Mouse (Mus musculus) MEL (cell line): ENCODE data around the gene Tnf. TPM values are rescaled to one million over a fixed set of nuclear protein-coding genes. Genes with fewer than 3 reads are reported as not detected.

Experiments
- DNase-seq: peaks from one replicate; pipeline ENCODE4 v3.0.0; 2011; ENCODE audit warnings: low read depth, low spot score
- H3K27ac ChIP-seq: 2 replicates; pipeline ENCODE4 v1.5.1; 2012; ENCODE audit warnings: low read depth, mild to moderate bottlenecking, control low read depth, low read length, moderate library complexity; ENCODE audit not compliant: control insufficient read depth
- H3K27me3 ChIP-seq, 2 experiments: fragments of 150-350 bp in 1 of 2; sonication (generic) in 1 of 2; 2 replicates each; pipeline ENCODE4 v1.6.1; 2012; ENCODE audit warnings: low read length in 2 of 2, mild to moderate bottlenecking in 2 of 2, improper control_type of control experiment in 1 of 2, moderate library complexity in 1 of 2; ENCODE audit not compliant: insufficient read depth in 2 of 2, control insufficient read depth in 1 of 2
- H3K36me3 ChIP-seq, 2 experiments: 2 replicates each; pipeline ENCODE4 v1.6.1; 2012 to 2014; ENCODE audit warnings: low read length in 2 of 2, improper control_type of control experiment in 1 of 2, inconsistent platforms in 1 of 2, mild to moderate bottlenecking in 1 of 2; ENCODE audit not compliant: insufficient read depth in 2 of 2, control insufficient read depth in 1 of 2
- H3K4me1 ChIP-seq, 2 experiments: fragments of 150-350 bp in 1 of 2; sonication (generic) in 1 of 2; 2 replicates each; pipeline ENCODE4 v1.6.1; 2012; ENCODE audit warnings: low read length in 2 of 2, improper control_type of control experiment in 1 of 2, mild to moderate bottlenecking in 1 of 2; ENCODE audit not compliant: insufficient read depth in 2 of 2, control insufficient read depth in 1 of 2
- H3K4me3 ChIP-seq, 2 experiments: fragments of 150-350 bp in 1 of 2; sonication (generic) in 1 of 2; 2 replicates each; pipeline ENCODE4 v1.5.1; 2012; ENCODE audit warnings: low read depth in 2 of 2, low read length in 2 of 2, mild to moderate bottlenecking in 2 of 2, moderate library complexity in 2 of 2, control low read depth in 1 of 2, improper control_type of control experiment in 1 of 2; ENCODE audit not compliant: control insufficient read depth in 1 of 2, insufficient read depth in 1 of 2
- H3K79me2 ChIP-seq: 2 replicates; pipeline ENCODE4 v1.6.1; 2012; ENCODE audit warnings: mild to moderate bottlenecking, low read length, moderate library complexity; ENCODE audit not compliant: control insufficient read depth, poor library complexity, insufficient read depth
- H3K9ac ChIP-seq: 2 replicates; pipeline ENCODE4 v1.6.1; 2012; ENCODE audit warnings: low read depth, mild to moderate bottlenecking, control low read depth, low read length, moderate library complexity; ENCODE audit not compliant: control insufficient read depth, poor library complexity, severe bottlenecking
- H3K9me3 ChIP-seq: fragments of 150-350 bp; sonication (generic); replicated peaks from 2 replicates; pipeline ENCODE4 v1.6.1; 2012; ENCODE audit warnings: mild to moderate bottlenecking, low read length, improper control_type of control experiment, moderate library complexity; ENCODE audit not compliant: insufficient read depth
- BHLHE40 ChIP-seq: IDR thresholded peaks from 2 replicates; pipeline ENCODE4 v1.6.1; 2012; ENCODE audit warnings: low read depth, mild to moderate bottlenecking, inconsistent platforms, low read length, improper control_type of control experiment, borderline replicate concordance
- CHD2 ChIP-seq: IDR thresholded peaks from 2 replicates; pipeline ENCODE4 v1.6.1; 2011; ENCODE audit warnings: low read length, improper control_type of control experiment
- CTCF ChIP-seq, 3 experiments: IDR thresholded peaks in 2 of 3; conservative IDR thresholded peaks in 1 of 3; 2 replicates each; pipeline ENCODE4 v1.5.1; 2011 to 2012; ENCODE audit warnings: low read length in 3 of 3, low read depth in 2 of 3, mild to moderate bottlenecking in 2 of 3, improper control_type of control experiment in 1 of 3, inconsistent platforms in 1 of 3, mixed read lengths in 1 of 3, moderate library complexity in 1 of 3; ENCODE audit not compliant: control insufficient read depth in 1 of 3, insufficient read depth in 1 of 3, poor library complexity in 1 of 3, severe bottlenecking in 1 of 3
- E2F4 ChIP-seq: IDR thresholded peaks from 2 replicates; pipeline ENCODE4 v1.6.1; 2011; ENCODE audit warnings: low read depth, low read length, improper control_type of control experiment, borderline replicate concordance
- ELF1 ChIP-seq: IDR thresholded peaks from 2 replicates; pipeline ENCODE4 v1.6.1; 2014; ENCODE audit warnings: low read depth, mild to moderate bottlenecking, inconsistent platforms, low read length, improper control_type of control experiment, moderate library complexity
- GABPA ChIP-seq: IDR thresholded peaks from 2 replicates; pipeline ENCODE4 v1.6.1; 2012; ENCODE audit warnings: low read depth, mild to moderate bottlenecking, inconsistent platforms, low read length, improper control_type of control experiment, moderate library complexity
- HCFC1 ChIP-seq: IDR thresholded peaks from 2 replicates; pipeline ENCODE4 v1.6.1; 2012; ENCODE audit warnings: low read depth, mild to moderate bottlenecking, inconsistent platforms, low read length, improper control_type of control experiment, moderate library complexity
- MAFK ChIP-seq: IDR thresholded peaks from 2 replicates; pipeline ENCODE4 v1.6.1; 2011; ENCODE audit warnings: low read depth, mild to moderate bottlenecking, low read length, improper control_type of control experiment, borderline replicate concordance
- MEF2A ChIP-seq: IDR thresholded peaks from 2 replicates; pipeline ENCODE4 v1.6.1; 2014; ENCODE audit warnings: low read depth, mild to moderate bottlenecking, inconsistent platforms, low read length, improper control_type of control experiment; ENCODE audit not compliant: poor library complexity, insufficient replicate concordance, severe bottlenecking; ENCODE audit errors: extremely low read depth
- MYB ChIP-seq: IDR thresholded peaks from 2 replicates; pipeline ENCODE4 v1.6.1; 2011; ENCODE audit warnings: mild to moderate bottlenecking, low read depth, low read length, improper control_type of control experiment
- NELFE ChIP-seq: IDR thresholded peaks from 2 replicates; pipeline ENCODE4 v1.6.1; 2011; ENCODE audit warnings: low read depth, low read length, improper control_type of control experiment
- POLR2AphosphoS2 ChIP-seq: IDR thresholded peaks from 2 replicates; pipeline ENCODE4 v1.6.1; 2011; ENCODE audit warnings: low read length, improper control_type of control experiment
- POLR2AphosphoS5 ChIP-seq: IDR thresholded peaks from 2 replicates; pipeline ENCODE4 v1.6.1; 2012; ENCODE audit warnings: low read depth, borderline replicate concordance, mild to moderate bottlenecking, inconsistent platforms, low read length, moderate library complexity, mixed read lengths
- RAD21 ChIP-seq: IDR thresholded peaks from 2 replicates; pipeline ENCODE4 v1.6.1; 2011; ENCODE audit warnings: mild to moderate bottlenecking, low read depth, low read length, improper control_type of control experiment
- RCOR1 ChIP-seq: IDR thresholded peaks from 2 replicates; pipeline ENCODE4 v1.6.1; 2012; ENCODE audit warnings: low read depth, mild to moderate bottlenecking, inconsistent platforms, low read length, improper control_type of control experiment
- SMC3 ChIP-seq: IDR thresholded peaks from 2 replicates; pipeline ENCODE4 v1.6.1; 2011; ENCODE audit warnings: low read depth, low read length, improper control_type of control experiment
- TBP ChIP-seq: IDR thresholded peaks from 2 replicates; pipeline ENCODE4 v1.8.0; 2011; ENCODE audit warnings: low read depth, low read length, improper control_type of control experiment
- UBTF ChIP-seq: IDR thresholded peaks from 2 replicates; pipeline ENCODE4 v1.6.1; 2012; ENCODE audit warnings: low read depth, mild to moderate bottlenecking, inconsistent platforms, low read length, improper control_type of control experiment, moderate library complexity, borderline replicate concordance; ENCODE audit not compliant: insufficient read depth
- ZMIZ1 ChIP-seq: IDR thresholded peaks from 2 replicates; pipeline ENCODE4 v1.6.1; 2012; ENCODE audit warnings: low read depth, mild to moderate bottlenecking, inconsistent platforms, low read length, improper control_type of control experiment, moderate library complexity
- polyA plus RNA-seq, 2 experiments: library from polyadenylated mRNA; stranded (reverse) in 1 of 2; unstranded in 1 of 2; fragments of >175 nt in 1 of 2; fragments of >200 nt in 1 of 2; gene quantifications; 2 replicates each; pipeline versions ENCODE4 v1.2.1 to v1.2.4; 2012; ENCODE audit warnings: low replicate concordance in 2 of 2, low read depth in 1 of 2; ENCODE audit not compliant: insufficient read length in 2 of 2, insufficient read depth in 1 of 2, missing spikeins in 1 of 2
- total RNA-seq: library from RNA; depleted of rRNA; stranded (reverse); fragments of 300-350 nt; gene quantifications from 2 replicates; pipeline ENCODE4 v1.2.3, GENCODE M21; 2012

Gene Tnf
- total and polyA plus RNA-seq, 3 experiments, result 1.2 to 2.0 TPM; not detected in 1

DNA sequence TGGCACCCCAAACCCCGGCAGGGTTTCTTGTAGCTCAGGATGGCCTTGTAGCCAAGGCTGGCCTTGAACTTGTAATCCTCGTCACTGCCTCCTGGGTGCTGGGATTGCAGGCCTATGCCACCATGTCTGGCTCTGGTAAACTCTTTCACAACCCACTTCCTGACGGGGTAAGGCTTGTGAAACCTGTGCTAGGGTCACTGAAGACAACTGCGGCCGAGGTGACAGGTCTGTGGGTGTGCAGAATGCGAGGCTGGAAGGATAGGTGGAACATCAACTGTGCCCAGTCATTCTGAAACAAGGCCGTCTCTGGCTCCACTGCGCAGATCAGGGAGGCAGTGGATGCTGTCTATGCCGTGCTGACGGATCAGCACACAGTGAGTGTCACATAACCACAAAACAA lies 29.2 kb upstream of the Tnf start:
- H3K9me3 ChIP-seq, result no peaks in the 10 kb centered on the region
- peaks cover 27% of the 10 kb centered on the region for H3K79me2 ChIP-seq
- H3K27ac ChIP-seq, result no peak overlapping the region
- H3K27me3 ChIP-seq, result no peaks in the 10 kb centered on the region
- no peak overlapping the region for H3K4me3 ChIP-seq
- TF ChIP-seq BHLHE40 (no peak), ZMIZ1 (no peak), RCOR1 (no peak), MEF2A (no peak), E2F4 (no peak), MYB (no peak), GABPA (no peak), POLR2AphosphoS5 (no peak)
- peaks cover 0 to 9% of the 10 kb centered on the region in 2 experiments; a peak in 2 of 4 replicates for H3K4me1 ChIP-seq
- no peak overlapping the region for H3K9ac ChIP-seq
- no peak for DNase-seq
- H3K36me3 ChIP-seq, result peaks cover 6 to 13% of the 10 kb centered on the region in 2 experiments

DNA sequence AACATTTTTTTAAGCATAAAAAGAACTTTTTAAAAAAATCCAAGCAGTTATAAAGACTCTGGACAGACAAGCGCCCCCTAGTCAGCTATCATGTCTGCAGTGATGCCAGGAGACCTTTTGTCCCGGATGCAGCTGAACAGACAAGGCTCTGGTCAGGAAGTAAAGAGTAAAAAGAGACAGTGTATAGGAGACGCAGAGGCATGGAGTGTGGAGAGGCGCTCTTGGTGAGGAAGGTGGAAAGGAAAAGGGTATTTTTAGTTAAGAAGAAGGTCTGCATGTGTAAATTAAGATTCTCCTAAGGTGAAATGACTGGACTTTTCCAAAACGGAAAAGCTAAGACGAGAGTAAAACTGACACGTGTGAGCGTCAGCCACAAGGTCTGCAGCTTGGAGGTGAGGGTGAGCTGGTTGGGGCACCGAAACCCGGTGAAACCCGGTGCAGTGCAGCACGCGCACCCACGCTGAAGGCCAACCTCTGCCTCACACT lies 24.8 kb upstream of the Tnf start:
- Histone ChIP-seq H3K36me3 (peaks cover 0 to 14% of the 10 kb centered on the region in 2 experiments; a peak in 2 of 4 replicates), H3K9me3 (no peaks in the 10 kb centered on the region), H3K27me3 (no peaks in the 10 kb centered on the region), H3K4me1 (no peaks in the 10 kb centered on the region), H3K9ac (no peak overlapping the region), H3K79me2 (peaks cover 10% of the 10 kb centered on the region), H3K27ac (no peak overlapping the region), H3K4me3 (no peak overlapping the region)
- DNase-seq, result no peak
- TF ChIP-seq CTCF (IDR thresholded peaks at IDR 0.05 in 2 of 3, conservative IDR thresholded peaks at IDR 0.05 in 1 of 3; ENCODE audit: control insufficient read depth in 1 of 3, insufficient read depth in 1 of 3, low read depth in 2 of 3, low read length in 3 of 3, poor library complexity in 1 of 3, severe bottlenecking in 1 of 3), result peak in 1 of 3 experiments; percentile 19; a peak in 1 of 6 replicates
- no peak for TF ChIP-seq MAFK
- TF ChIP-seq ELF1, result no peak
- no peak for TF ChIP-seq TBP

GRCm38 (mm10) chr17:35225456-35225855 lies 23.6 kb upstream of the Tnf start:
- no peaks in the 10 kb centered on the region for H3K9me3 ChIP-seq
- peaks cover 0 to 1% of the 10 kb centered on the region in 2 experiments; a peak in 2 of 4 replicates for H3K4me1 ChIP-seq
- no peak overlapping the region for H3K4me3 ChIP-seq
- no peaks in the 10 kb centered on the region for H3K27me3 ChIP-seq
- H3K36me3 ChIP-seq, result peaks cover under 1 to 9% of the 10 kb centered on the region in 2 experiments; a peak in 3 of 4 replicates
- peaks cover 1% of the 10 kb centered on the region; the same call in 1 of the 2 replicates for H3K79me2 ChIP-seq
- H3K9ac ChIP-seq, result no peak overlapping the region
- no peak for DNase-seq
- no peak overlapping the region for H3K27ac ChIP-seq
- TF ChIP-seq NELFE, result no peak
- TF ChIP-seq UBTF, result no peak
- no peak for TF ChIP-seq HCFC1
- TF ChIP-seq CTCF (IDR thresholded peaks at IDR 0.05 in 2 of 3, conservative IDR thresholded peaks at IDR 0.05 in 1 of 3; ENCODE audit: control insufficient read depth in 1 of 3, insufficient read depth in 1 of 3, low read depth in 2 of 3, low read length in 3 of 3, poor library complexity in 1 of 3, severe bottlenecking in 1 of 3), result no peak
- TF ChIP-seq CHD2, result no peak
- no peak for TF ChIP-seq RAD21
- TF ChIP-seq POLR2AphosphoS2, result no peak
- no peak for TF ChIP-seq POLR2AphosphoS5
- TF ChIP-seq SMC3, result no peak
- TF ChIP-seq, all 39 proteins: peak for 0
